ENCODE assay signal across 27 mouse cellular contexts in genomic region chr8:125611024-125611798, GRCm38 (mm10). TPM values are rescaled to one million over a fixed set of nuclear protein-coding genes. Genes with fewer than 3 reads are reported as not detected.
DNase-seq lines count a peak whose midpoint lies in the region; ATAC-seq and TF ChIP-seq lines count a peak whose summit lies in the region.
"Had no signal": no experiment of that assay in that cellular context is flagged by ENCODE, and none has a peak within 500 bp of the region (broad histone marks: within the 10 kb centered on the region; RNA-seq: fewer than 3 reads in every experiment).

No protein-coding gene starts in this region.

- no peak for ATAC-seq in forebrain, postnatal 0 days
- ATAC-seq in forebrain, embryonic 16.5 days, result no peak
- ATAC-seq in midbrain, embryonic 14.5 days (ENCODE audit: low FRiP score, low TSS enrichment), result no peak
- no peak for ATAC-seq in embryonic facial prominence, embryonic 14.5 days (ENCODE audit: low read depth)
- ATAC-seq: forebrain, embryonic 13.5 days; intestine, embryonic 16.5 days had no signal

- H3K4me2 ChIP-seq in forebrain, postnatal 0 days (ENCODE audit: low read depth), result no peak overlapping the region
- H3K4me2 ChIP-seq in forebrain, embryonic 16.5 days (ENCODE audit: low read length), result no peak overlapping the region
- H3K4me2 ChIP-seq in midbrain, embryonic 14.5 days (ENCODE audit: low read length), result no peak overlapping the region
- no peak overlapping the region for H3K4me2 ChIP-seq in embryonic facial prominence, embryonic 14.5 days (ENCODE audit: low read depth, low read length)
- H3K4me2 ChIP-seq: forebrain, embryonic 13.5 days; heart, embryonic 12.5 days; hindbrain, embryonic 15.5 days; limb, embryonic 15.5 days; lung, embryonic 15.5 days had no signal

- no peak overlapping the region for H3K9ac ChIP-seq in forebrain, postnatal 0 days
- H3K9ac ChIP-seq in forebrain, embryonic 16.5 days (replicated peaks; ENCODE audit: low read depth, low read length), result no peak overlapping the region
- no peak overlapping the region for H3K9ac ChIP-seq in midbrain, embryonic 14.5 days (replicated peaks; ENCODE audit: low read length)
- no peak overlapping the region for H3K9ac ChIP-seq in embryonic facial prominence, embryonic 14.5 days (ENCODE audit: low read depth, low read length)
- H3K9ac ChIP-seq: forebrain, embryonic 13.5 days; heart, embryonic 12.5 days; hindbrain, embryonic 15.5 days; limb, embryonic 15.5 days; liver, embryonic 14.5 days; lung, embryonic 15.5 days had no signal

- intact Hi-C loops in left cerebral cortex, postnatal 10 days (cut with DNase I), result no loop called here
- intact Hi-C loops in left cerebral cortex, postnatal 25 days (cut with DNase I), result no loop called here

- 69% methylated on average over 10 of the region's 10 CpGs for WGBS in forebrain, postnatal 0 days
- 72% methylated on average over 10 of the region's 10 CpGs for WGBS in forebrain, embryonic 16.5 days
- WGBS in midbrain, embryonic 14.5 days, result 86% methylated on average over 10 of the region's 10 CpGs
- WGBS in midbrain, embryonic 10.5 days, result 90% methylated on average over 10 of the region's 10 CpGs
- 72% methylated on average over 10 of the region's 10 CpGs for WGBS in embryonic facial prominence, embryonic 14.5 days

- no peaks in the 10 kb centered on the region for H3K9me3 ChIP-seq in forebrain, postnatal 0 days (ENCODE audit: low read length)
- H3K9me3 ChIP-seq in forebrain, embryonic 16.5 days (ENCODE audit: control insufficient read depth, low read length), result no peaks in the 10 kb centered on the region
- no peaks in the 10 kb centered on the region for H3K9me3 ChIP-seq in midbrain, embryonic 14.5 days (ENCODE audit: control insufficient read depth, low read length)
- no peaks in the 10 kb centered on the region for H3K9me3 ChIP-seq in midbrain, embryonic 10.5 days (replicated peaks)
- H3K9me3 ChIP-seq in embryonic facial prominence, embryonic 14.5 days (ENCODE audit: control insufficient read depth, low read length), result no peaks in the 10 kb centered on the region
- H3K9me3 ChIP-seq: forebrain, embryonic 13.5 days; hindbrain, embryonic 15.5 days; limb, embryonic 15.5 days; lung, embryonic 15.5 days had no signal

- DNase-seq in forebrain, postnatal 0 days, result peak; percentile 57
- peak; percentile 42 to 51 for DNase-seq in left cerebral cortex, postnatal 10 days (ENCODE audit: extremely low spot score in 1 of 2, low spot score in 2 of 2)
- DNase-seq in left cerebral cortex, postnatal 25 days (ENCODE audit: low spot score in 2 of 2), result no peak
- DNase-seq in midbrain, embryonic 14.5 days, result peak; percentile 57
- no peak for DNase-seq in midbrain, embryonic 10.5 days (ENCODE audit: low spot score)
- DNase-seq in embryonic facial prominence, embryonic 14.5 days (ENCODE audit: low spot score), result peak; percentile 76
- no peak for DNase-seq in spleen, postnatal 4 days (ENCODE audit: low spot score in 2 of 2)
- DNase-seq: adrenal gland, postnatal 25 days; cerebellum, adult 9-11 months; gastrocnemius, postnatal 14 days; heart, adult 18-20 months; heart, postnatal 10 days; kidney, postnatal 25 days; lung, postnatal 4 days; thymus, adult 2 months; thymus, postnatal 4 days had no signal

- no peaks in the 10 kb centered on the region for H3K4me1 ChIP-seq in forebrain, postnatal 0 days (ENCODE audit: insufficient read depth)
- H3K4me1 ChIP-seq in forebrain, embryonic 16.5 days (replicated peaks; ENCODE audit: control insufficient read depth, insufficient read depth, low read length), result no peaks in the 10 kb centered on the region
- no peaks in the 10 kb centered on the region for H3K4me1 ChIP-seq in midbrain, embryonic 14.5 days (ENCODE audit: control insufficient read depth, insufficient read depth, low read length)
- H3K4me1 ChIP-seq in midbrain, embryonic 10.5 days, result no peaks in the 10 kb centered on the region
- peaks cover 6% of the 10 kb centered on the region; the same call in 1 of the 2 replicates for H3K4me1 ChIP-seq in embryonic facial prominence, embryonic 14.5 days (ENCODE audit: control insufficient read depth, insufficient read depth, low read length)
- H3K4me1 ChIP-seq: hindbrain, embryonic 15.5 days had no signal

- no peak overlapping the region for H3K4me3 ChIP-seq in forebrain, postnatal 0 days (ENCODE audit: low read depth, low read length)
- no peak overlapping the region for H3K4me3 ChIP-seq in forebrain, embryonic 16.5 days (replicated peaks; ENCODE audit: low read length)
- no peak overlapping the region for H3K4me3 ChIP-seq in midbrain, embryonic 14.5 days (replicated peaks; ENCODE audit: low read depth, low read length)
- H3K4me3 ChIP-seq in midbrain, embryonic 10.5 days, result no peak overlapping the region
- H3K4me3 ChIP-seq in embryonic facial prominence, embryonic 14.5 days (ENCODE audit: low read depth, low read length), result no peak overlapping the region
- H3K4me3 ChIP-seq: erythroblast, embryonic 14.5 days; forebrain, embryonic 13.5 days; heart, embryonic 12.5 days; hindbrain, embryonic 15.5 days; layer of hippocampus, adult 2 months; limb, embryonic 15.5 days; lung, embryonic 15.5 days had no signal

- TF ChIP-seq CTCF in forebrain, postnatal 0 days (IDR thresholded peaks at IDR 0.05; ENCODE audit: low read depth), result no peak

- H3K27ac ChIP-seq in forebrain, postnatal 0 days (ENCODE audit: low read depth, low read length), result no peak overlapping the region
- H3K27ac ChIP-seq in forebrain, embryonic 16.5 days (ENCODE audit: low read length), result no peak overlapping the region
- H3K27ac ChIP-seq in midbrain, embryonic 14.5 days (replicated peaks; ENCODE audit: low read depth, low read length), result no peak overlapping the region
- no peak overlapping the region for H3K27ac ChIP-seq in midbrain, embryonic 10.5 days (replicated peaks)
- H3K27ac ChIP-seq in embryonic facial prominence, embryonic 14.5 days (replicated peaks; ENCODE audit: low read depth, low read length), result no peak overlapping the region; the same call in 1 of the 2 replicates
- H3K27ac ChIP-seq: forebrain, embryonic 13.5 days; hindbrain, embryonic 15.5 days; layer of hippocampus, adult 2 months; limb, embryonic 15.5 days; liver, embryonic 14.5 days; lung, embryonic 15.5 days; stomach, postnatal 0 days had no signal

- no peaks in the 10 kb centered on the region; the same call in 1 of the 2 replicates for H3K36me3 ChIP-seq in forebrain, postnatal 0 days (ENCODE audit: insufficient read depth)
- H3K36me3 ChIP-seq in forebrain, embryonic 16.5 days (ENCODE audit: control insufficient read depth, insufficient read depth), result no peaks in the 10 kb centered on the region
- no peaks in the 10 kb centered on the region for H3K36me3 ChIP-seq in midbrain, embryonic 14.5 days (ENCODE audit: control insufficient read depth, insufficient read depth, low read length)
- no peaks in the 10 kb centered on the region for H3K36me3 ChIP-seq in midbrain, embryonic 10.5 days
- no peaks in the 10 kb centered on the region for H3K36me3 ChIP-seq in embryonic facial prominence, embryonic 14.5 days (ENCODE audit: control insufficient read depth, insufficient read depth, low read length)
- H3K36me3 ChIP-seq: heart, embryonic 12.5 days; hindbrain, embryonic 15.5 days; limb, embryonic 15.5 days; lung, embryonic 15.5 days had no signal

- no peaks in the 10 kb centered on the region for H3K27me3 ChIP-seq in forebrain, postnatal 0 days (ENCODE audit: insufficient read depth, low read length)
- H3K27me3 ChIP-seq in forebrain, embryonic 16.5 days (replicated peaks; ENCODE audit: control insufficient read depth, insufficient read depth, low read length), result no peaks in the 10 kb centered on the region
- H3K27me3 ChIP-seq in midbrain, embryonic 14.5 days (ENCODE audit: control insufficient read depth, insufficient read depth, low read length), result no peaks in the 10 kb centered on the region
- no peaks in the 10 kb centered on the region for H3K27me3 ChIP-seq in midbrain, embryonic 10.5 days (ENCODE audit: low read depth, poor library complexity, severe bottlenecking)
- no peaks in the 10 kb centered on the region for H3K27me3 ChIP-seq in embryonic facial prominence, embryonic 14.5 days (replicated peaks; ENCODE audit: control insufficient read depth, insufficient read depth, low read length)
- H3K27me3 ChIP-seq: forebrain, embryonic 13.5 days; heart, embryonic 12.5 days; hindbrain, embryonic 15.5 days; limb, embryonic 15.5 days; lung, embryonic 15.5 days had no signal

RNA-seq across cellular contexts. Expression of gene Sipa1l2, which starts 41.6 kb away (rescaled TPM):
- 36.7 and 44.3 TPM in 2 replicates for total RNA-seq in forebrain, postnatal 0 days (2014; rRNA removed)
- 8.7 and 10.6 TPM in 2 replicates for polyA plus RNA-seq in forebrain, postnatal 0 days (2015; fragmentation: Nextera tagmentation; extraction: Ambion mirVana)
- 32.8 and 33.4 TPM in 2 replicates for polyA plus RNA-seq in forebrain, embryonic 16.5 days (2015; fragmentation: Nextera tagmentation; extraction: Ambion mirVana)
- total RNA-seq in left cerebral cortex, postnatal 10 days (2021), result 10 to 100 TPM; 36.6 to 38.6 TPM
- 10 to 100 TPM; 39.6 to 40.6 TPM for total RNA-seq in left cerebral cortex, postnatal 25 days (2021)
- 16.4 and 25.1 TPM in 2 replicates for polyA plus RNA-seq in midbrain, embryonic 14.5 days (2014; fragmentation: Nextera tagmentation; extraction: Ambion mirVana)
- 14.8 and 21.9 TPM in 2 replicates for polyA plus RNA-seq in midbrain, embryonic 10.5 days (2016; fragmentation: Nextera tagmentation; extraction: Ambion mirVana)
- 10.0 and 11.0 TPM in 2 replicates for polyA plus RNA-seq in embryonic facial prominence, embryonic 14.5 days (2014; fragmentation: Nextera tagmentation; extraction: Ambion mirVana)

RNA-seq across cellular contexts. Expression of gene Map10, which starts 58.4 kb away (rescaled TPM):
- total RNA-seq in forebrain, postnatal 0 days (2014; rRNA removed), result 11.5 and 13.5 TPM in 2 replicates
- 7.3 and 7.6 TPM in 2 replicates for polyA plus RNA-seq in forebrain, postnatal 0 days (2015; fragmentation: Nextera tagmentation; extraction: Ambion mirVana)
- 10.7 and 11.7 TPM in 2 replicates for polyA plus RNA-seq in forebrain, embryonic 16.5 days (2015; fragmentation: Nextera tagmentation; extraction: Ambion mirVana)
- 1 to 10 TPM; 5.2 to 6.2 TPM for total RNA-seq in left cerebral cortex, postnatal 10 days (2021)
- total RNA-seq in left cerebral cortex, postnatal 25 days (2021), result 1 to 10 TPM; 4.7 to 5.5 TPM
- 5.8 and 10.8 TPM in 2 replicates for polyA plus RNA-seq in midbrain, embryonic 14.5 days (2014; fragmentation: Nextera tagmentation; extraction: Ambion mirVana)
- 7.8 and 8.0 TPM in 2 replicates for polyA plus RNA-seq in midbrain, embryonic 10.5 days (2016; fragmentation: Nextera tagmentation; extraction: Ambion mirVana)
- 6.7 and 7.8 TPM in 2 replicates for polyA plus RNA-seq in embryonic facial prominence, embryonic 14.5 days (2014; fragmentation: Nextera tagmentation; extraction: Ambion mirVana)
- polyA plus RNA-seq: erythroblast, embryonic 14.5 days had no signal

Comparison
In these comparisons a context has a peak if more than half of its experiments do, and no peak if none do; other contexts are left out.
1. DNase-seq: peak in forebrain, postnatal 0 days (single experiment), left cerebral cortex, postnatal 10 days (2 of 2), midbrain, embryonic 14.5 days (single experiment) and embryonic facial prominence, embryonic 14.5 days (single experiment); none in left cerebral cortex, postnatal 25 days (0 of 2), midbrain, embryonic 10.5 days (single experiment) and spleen, postnatal 4 days (0 of 2).